Mouse (Mus musculus) liver, embryonic 14.5 days (tissue): ENCODE measurements around the gene Crtac1. TPM values are rescaled to one million over a fixed set of nuclear protein-coding genes. Genes with fewer than 3 reads are reported as not detected.

Experiments used
- ATAC-seq: fragments of 200-750 bp; cut with Nextera tagmentation; 2 replicates; pipeline ENCODE4 v1.8.0; 2017; ENCODE audit warnings: moderate number of reproducible peaks, mild to moderate bottlenecking, moderate library complexity; ENCODE audit not compliant: insufficient read depth
- DNase-seq, 3 experiments: peaks; one replicate each; pipeline ENCODE4 v3.0.0-alpha.2; 2012 to 2013; ENCODE audit warnings: low read depth in 3 of 3, low spot score in 3 of 3
- H3K27ac ChIP-seq: fragments of 300-500 bp; sonication (generic); 2 replicates; pipeline ENCODE4 v1.5.1; 2014; ENCODE audit warnings: moderate library complexity, mild to moderate bottlenecking, control low read depth, inconsistent platforms
- H3K27me3 ChIP-seq: fragments of 300-500 bp; sonication (generic); 2 replicates; pipeline ENCODE4 v1.6.1; 2014; ENCODE audit warnings: mild to moderate bottlenecking, low read length, moderate library complexity; ENCODE audit not compliant: control insufficient read depth, insufficient read depth
- H3K36me3 ChIP-seq: fragments of 300-500 bp; sonication (generic); replicated peaks from 2 replicates; pipeline ENCODE4 v1.6.1; 2014; ENCODE audit warnings: low read depth; ENCODE audit not compliant: control insufficient read depth, insufficient read depth
- H3K4me1 ChIP-seq, 2 experiments: fragments of 200-500 bp in 1 of 2; fragments of 300-500 bp in 1 of 2; sonication (generic) in 1 of 2; replicated peaks; 2 replicates each; pipeline ENCODE4 v1.6.1; 2012 to 2014; ENCODE audit warnings: antibody characterized with exemption in 1 of 2, inconsistent platforms in 1 of 2, low read length in 1 of 2; ENCODE audit not compliant: control insufficient read depth in 2 of 2, insufficient read depth in 2 of 2
- H3K4me2 ChIP-seq: fragments of 300-500 bp; sonication (generic); 2 replicates; pipeline ENCODE4 v1.6.1; 2014; ENCODE audit warnings: low read depth, mild to moderate bottlenecking, control low read depth, moderate library complexity
- H3K4me3 ChIP-seq, 2 experiments: fragments of 200-500 bp in 1 of 2; fragments of 300-500 bp in 1 of 2; sonication (generic) in 1 of 2; 2 replicates each; pipeline ENCODE4 v1.5.1; 2012 to 2014; ENCODE audit warnings: low read depth in 2 of 2, low read length in 2 of 2, mild to moderate bottlenecking in 2 of 2, control low read depth in 1 of 2, inconsistent platforms in 1 of 2, moderate library complexity in 1 of 2; ENCODE audit not compliant: insufficient read depth in 1 of 2
- H3K9ac ChIP-seq: fragments of 300-500 bp; sonication (generic); replicated peaks from 2 replicates; pipeline ENCODE4 v1.6.1; 2014; ENCODE audit warnings: mild to moderate bottlenecking, control low read depth, moderate library complexity
- H3K9me3 ChIP-seq: fragments of 300-500 bp; sonication (generic); 2 replicates; pipeline ENCODE4 v1.6.1; 2016; ENCODE audit warnings: low read length, mixed read lengths; ENCODE audit not compliant: control insufficient read depth
- CTCF ChIP-seq: IDR thresholded peaks from 2 replicates; pipeline ENCODE4 v1.5.1; 2016; ENCODE audit warnings: antibody characterized with exemption, low read depth, control low read depth
- EP300 ChIP-seq: IDR thresholded peaks from 2 replicates; pipeline ENCODE4 v1.6.1; 2016; ENCODE audit warnings: antibody characterized with exemption, low read depth
- WGBS: fragments of 180-500 bp; shearing (Covaris S2); extraction: QIAGEN DNeasy Blood & Tissue Kit; methylation state at CpG from one replicate; pipeline ENCODE4 v1.1.7; 2014; ENCODE audit not compliant: insufficient replicate concordance; 5-methylcytosine and 5-hydroxymethylcytosine counted together
- polyA plus RNA-seq, 2 experiments: library from polyadenylated mRNA; depleted of rRNA in 1 of 2; stranded (reverse) in 1 of 2; unstranded in 1 of 2; fragments of >200 nt; fragmentation: Nextera tagmentation in 1 of 2; extraction: Ambion mirVana in 1 of 2; gene quantifications; 2 replicates each; pipeline versions ENCODE4 v1.2.1 to v1.2.3; 2012 to 2014

The Crtac1 gene
- polyA plus RNA-seq, 2 experiments: 0.06 TPM; not detected in 1

- no peak for DNase-seq
These were observed 143.2 kb downstream of the Crtac1 start for GRCm38 (mm10) chr19:42288361-42288760.

DNA sequence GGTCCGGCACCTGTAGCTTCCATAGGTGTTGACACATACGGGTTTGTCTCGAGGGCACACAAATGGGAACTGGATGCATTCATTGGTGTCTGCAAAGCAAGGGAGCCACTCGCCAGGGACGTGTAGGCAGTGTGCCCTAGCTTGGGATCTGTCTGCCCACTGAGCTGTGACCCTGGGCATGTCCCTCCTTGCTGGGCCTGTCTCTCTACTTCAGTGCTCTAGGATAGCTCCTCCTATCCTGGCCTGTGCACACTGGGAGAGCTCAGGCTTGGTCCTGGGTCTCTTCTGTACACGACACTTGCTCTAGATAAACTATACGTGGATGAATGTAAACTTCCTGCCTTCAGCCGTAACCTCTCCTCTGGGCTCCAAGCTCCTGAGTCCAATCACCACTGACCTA is 147.4 kb downstream of the Crtac1 start:
- Histone ChIP-seq H3K9ac (no peak overlapping the region), H3K4me2 (no peak overlapping the region), H3K4me3 (no peak overlapping the region), H3K9me3 (no peaks in the 10 kb centered on the region), H3K4me1 (no peaks in the 10 kb centered on the region), H3K27ac (no peak overlapping the region), H3K27me3 (no peaks in the 10 kb centered on the region), H3K36me3 (no peaks in the 10 kb centered on the region)
- no peak for DNase-seq
- ATAC-seq: no peak
- no peak for TF ChIP-seq EP300
- TF ChIP-seq CTCF: no peak
- WGBS: 52% methylated on average over 8 of the region's 8 CpGs

More at GRCm38 (mm10) chr19:42288361-42288760, 143.2 kb downstream of the Crtac1 start:
- 37% methylated on average over 4 of the region's 4 CpGs for WGBS
- no peak for ATAC-seq
- Histone ChIP-seq H3K4me3 (no peak overlapping the region), H3K9ac (no peak overlapping the region), H3K9me3 (no peaks in the 10 kb centered on the region), H3K36me3 (no peaks in the 10 kb centered on the region), H3K27me3 (no peaks in the 10 kb centered on the region), H3K4me2 (no peak overlapping the region), H3K27ac (no peak overlapping the region), H3K4me1 (no peaks in the 10 kb centered on the region)
- TF ChIP-seq EP300 (no peak), CTCF (no peak)

- no peaks in the 10 kb centered on the region for H3K36me3 ChIP-seq
- no peaks in the 10 kb centered on the region for H3K9me3 ChIP-seq
- H3K4me2 ChIP-seq: no peak overlapping the region
- TF ChIP-seq CTCF (no peak), EP300 (no peak)
- no peak overlapping the region for H3K27ac ChIP-seq
- H3K4me3 ChIP-seq: no peak overlapping the region
- ATAC-seq (no peak), DNase-seq (no peak)
- no peak overlapping the region for H3K9ac ChIP-seq
- no peaks in the 10 kb centered on the region for H3K4me1 ChIP-seq
- H3K27me3 ChIP-seq: no peaks in the 10 kb centered on the region
- WGBS: 50% methylated on average over 3 of the region's 3 CpGs
These were observed 152.0 kb downstream of the Crtac1 start for GRCm38 (mm10) chr19:42279611-42280010.

DNA sequence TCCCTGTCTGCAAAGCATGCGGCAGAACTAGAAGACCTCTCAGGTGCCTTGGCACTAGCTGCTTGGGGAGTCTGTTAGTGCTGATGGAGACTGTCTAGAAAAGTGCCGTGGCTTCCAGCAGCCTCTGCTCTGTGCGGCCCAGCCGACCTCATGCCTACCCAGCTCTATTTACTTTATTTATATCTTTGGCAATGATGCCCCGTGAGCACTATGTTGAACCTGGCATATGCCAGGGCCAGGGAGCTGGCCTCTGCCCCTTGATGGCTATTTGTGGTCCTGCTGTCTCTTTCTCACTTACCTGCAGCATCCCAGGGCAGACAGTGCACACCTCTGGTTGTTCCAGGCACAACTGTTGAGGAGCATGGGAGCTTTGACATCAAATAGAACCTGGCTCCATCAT is 153.1 kb downstream of the Crtac1 start:
- H3K36me3 ChIP-seq: no peaks in the 10 kb centered on the region
- no peaks in the 10 kb centered on the region for H3K4me1 ChIP-seq
- H3K9me3 ChIP-seq: no peaks in the 10 kb centered on the region
- H3K4me2 ChIP-seq: no peak overlapping the region
- ATAC-seq: no peak
- 52% methylated on average over 5 of the region's 5 CpGs for WGBS
- H3K27ac ChIP-seq: no peak overlapping the region
- H3K9ac ChIP-seq: no peak overlapping the region
- no peak overlapping the region for H3K4me3 ChIP-seq
- TF ChIP-seq CTCF (no peak), EP300 (no peak)
- no peak for DNase-seq
- no peaks in the 10 kb centered on the region for H3K27me3 ChIP-seq

DNA sequence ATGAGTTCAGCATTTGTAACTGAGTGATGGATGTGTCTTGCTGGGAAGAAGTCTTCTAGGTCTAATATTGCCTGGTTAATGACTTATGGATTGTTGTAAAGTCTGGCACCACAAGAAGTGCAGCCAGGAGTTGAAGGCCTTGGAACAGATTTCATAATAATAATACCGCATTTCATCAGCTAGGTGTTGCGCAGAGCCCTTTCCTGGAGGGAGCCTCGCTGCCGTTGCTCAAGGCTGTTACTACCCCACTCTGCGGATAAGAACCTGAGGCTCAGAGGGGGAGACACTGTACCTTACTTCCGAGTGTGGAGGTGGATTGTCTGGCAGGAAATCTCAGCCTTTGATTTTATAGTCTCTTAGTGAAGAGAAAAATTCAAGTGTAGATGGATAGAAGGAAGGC is 154.3 kb downstream of the Crtac1 start:
- Histone ChIP-seq H3K4me3 (no peak overlapping the region), H3K9me3 (no peaks in the 10 kb centered on the region), H3K9ac (no peak overlapping the region), H3K4me2 (no peak overlapping the region), H3K27me3 (no peaks in the 10 kb centered on the region), H3K4me1 (no peaks in the 10 kb centered on the region), H3K36me3 (no peaks in the 10 kb centered on the region), H3K27ac (no peak overlapping the region)
- ATAC-seq (no peak), DNase-seq (no peak)
- no peak for TF ChIP-seq EP300
- no peak for TF ChIP-seq CTCF
- 61% methylated on average over 6 of the region's 6 CpGs for whole genome bisulfite sequencing
